Mouse (Mus musculus): ENCODE measurements around the gene Dag1.
"Not testable (repeated sequence)": the region's sequence is repeated elsewhere in the genome, so short reads cannot be mapped to it uniquely, and the experiment has no call there.

Gene Dag1

GRCm38 (mm10) chr9:108263690-108264190 lies at the start of gene Dag1:
Dag1 (minus strand) TSS chr9:108263958.
- DNase-seq (ENCODE audit: low spot score) = peak; percentile 100

- DNase-seq (ENCODE audit: low spot score) = no peak
Observed at GRCm38 (mm10) chr9:108308141-108308540, 44.4 kb upstream of the Dag1 start.

- DNase-seq (ENCODE audit: low spot score) = no peak
Observed at GRCm38 (mm10) chr9:108307021-108307807, 43.5 kb upstream of the Dag1 start.

GRCm38 (mm10) chr9:108306571-108306980 lies 42.8 kb upstream of the Dag1 start:
- DNase-seq (ENCODE audit: low spot score) = peak; percentile 83

- peak; percentile 98 for DNase-seq (ENCODE audit: low spot score)
Observed at GRCm38 (mm10) chr9:108305629-108306520, 42.1 kb upstream of the Dag1 start, which contains the start of the genes Rhoa and Tcta. Rhoa (plus strand) TSS chr9:108306129. Tcta (minus strand) TSS chr9:108306160.

GRCm38 (mm10) chr9:108305170-108305569 lies 41.4 kb upstream of the Dag1 start:
- DNase-seq (ENCODE audit: low spot score) = no peak

- DNase-seq (ENCODE audit: low spot score) = no peak
Observed at GRCm38 (mm10) chr9:108304716-108305115, 41.0 kb upstream of the Dag1 start.

- peak; percentile 57 for DNase-seq (ENCODE audit: low spot score)
Observed at GRCm38 (mm10) chr9:108301853-108302252, 38.1 kb upstream of the Dag1 start.

GRCm38 (mm10) chr9:108296453-108297355 lies 32.9 kb upstream of the Dag1 start, which contains the start of gene Amt:
Amt (plus strand) TSS chr9:108296853.
- peak; percentile 71 for DNase-seq (ENCODE audit: low spot score)

GRCm38 (mm10) chr9:108290773-108291172 lies 27.0 kb upstream of the Dag1 start:
- DNase-seq (ENCODE audit: low spot score) = no peak

GRCm38 (mm10) chr9:108290016-108290750 lies 26.4 kb upstream of the Dag1 start, which contains the start of gene Nicn1:
Nicn1 (plus strand) TSS chr9:108290429.
- peak; percentile 90 for DNase-seq (ENCODE audit: low spot score)

- DNase-seq (ENCODE audit: low spot score) = no peak
Observed at GRCm38 (mm10) chr9:108289347-108289746, 25.6 kb upstream of the Dag1 start.

GRCm38 (mm10) chr9:108287526-108288238 lies 23.9 kb upstream of the Dag1 start:
- not testable (repeated sequence) for DNase-seq (ENCODE audit: low spot score)

- DNase-seq (ENCODE audit: low spot score) = peak; percentile 83
Observed at GRCm38 (mm10) chr9:108284410-108284809, 20.7 kb upstream of the Dag1 start.

GRCm38 (mm10) chr9:108280071-108280828 lies 16.5 kb upstream of the Dag1 start:
- DNase-seq (ENCODE audit: low spot score) = peak; percentile 76

GRCm38 (mm10) chr9:108278697-108279450 lies 15.1 kb upstream of the Dag1 start:
- DNase-seq (ENCODE audit: low spot score) = peak; percentile 57

- DNase-seq (ENCODE audit: low spot score) = no peak
Observed at GRCm38 (mm10) chr9:108275331-108275659, 11.5 kb upstream of the Dag1 start.

Measured in urinary bladder, postnatal 14 days (tissue).